Mouse (Mus musculus) MEL (cell line): ENCODE measurements around the gene Spsb1.

Experiments used
- CTCF ChIP-seq, 3 experiments: IDR thresholded peaks in 2 of 3; conservative IDR thresholded peaks in 1 of 3; 2 replicates each; pipeline ENCODE4 v1.5.1; 2011 to 2012; ENCODE audit warnings: low read length in 3 of 3, low read depth in 2 of 3, mild to moderate bottlenecking in 2 of 3, improper control_type of control experiment in 1 of 3, inconsistent platforms in 1 of 3, mixed read lengths in 1 of 3, moderate library complexity in 1 of 3; ENCODE audit not compliant: control insufficient read depth in 1 of 3, insufficient read depth in 1 of 3, poor library complexity in 1 of 3, severe bottlenecking in 1 of 3
- GATA1 ChIP-seq: IDR thresholded peaks from 2 replicates; pipeline ENCODE4 v1.6.1; 2011; ENCODE audit warnings: low read depth, low read length, improper control_type of control experiment
- POLR2A ChIP-seq, 2 experiments: IDR thresholded peaks; 2 replicates each; pipeline ENCODE4 v1.6.1; 2011 to 2012; ENCODE audit warnings: low read length in 2 of 2, mild to moderate bottlenecking in 2 of 2, control low read depth in 1 of 2, improper control_type of control experiment in 1 of 2, low read depth in 1 of 2, moderate library complexity in 1 of 2; ENCODE audit not compliant: control insufficient read depth in 1 of 2, insufficient read depth in 1 of 2, poor library complexity in 1 of 2
- SMC3 ChIP-seq: IDR thresholded peaks from 2 replicates; pipeline ENCODE4 v1.6.1; 2011; ENCODE audit warnings: low read depth, low read length, improper control_type of control experiment
- TAL1 ChIP-seq: IDR thresholded peaks from 2 replicates; pipeline ENCODE4 v1.6.1; 2012; ENCODE audit warnings: mild to moderate bottlenecking, inconsistent platforms, low read length, moderate library complexity, mixed read lengths
- TBP ChIP-seq: IDR thresholded peaks from 2 replicates; pipeline ENCODE4 v1.8.0; 2011; ENCODE audit warnings: low read depth, low read length, improper control_type of control experiment
- ZC3H11A ChIP-seq: IDR thresholded peaks from 2 replicates; pipeline ENCODE4 v1.6.1; 2012; ENCODE audit warnings: low read depth, mild to moderate bottlenecking, inconsistent platforms, low read length, improper control_type of control experiment

GRCm38 (mm10) chr4:149880908-149881307 is 73.9 kb downstream of the Spsb1 start:
- TF ChIP-seq GATA1 (no peak), SMC3 (no peak), POLR2A (IDR thresholded peaks at IDR 0.05; ENCODE audit: control insufficient read depth in 1 of 2, insufficient read depth in 1 of 2, low read depth in 1 of 2, low read length in 2 of 2, poor library complexity in 1 of 2) (no peak), CTCF (IDR thresholded peaks at IDR 0.05 in 2 of 3, conservative IDR thresholded peaks at IDR 0.05 in 1 of 3; ENCODE audit: control insufficient read depth in 1 of 3, insufficient read depth in 1 of 3, low read depth in 2 of 3, low read length in 3 of 3, poor library complexity in 1 of 3, severe bottlenecking in 1 of 3) (no peak), TBP (no peak), ZC3H11A (no peak), TAL1 (no peak)
